Mouse (Mus musculus): ENCODE measurements around the gene Lenep. TPM values are rescaled to one million over a fixed set of nuclear protein-coding genes. Genes with fewer than 3 reads are reported as not detected.
A peak's percentile ranks its signal among the peaks of the same experiment; 100 is the strongest.

The Lenep gene
- total RNA-seq, 2 experiments from 2014 or later, result 0.44 to 1.6 TPM

GRCm38 (mm10) chr3:89392871-89393311 is 9.7 kb downstream of the Lenep start:
- ATAC-seq (ENCODE audit: poor library complexity, severe bottlenecking), result no peak

GRCm38 (mm10) chr3:89391663-89392511 is 10.7 kb downstream of the Lenep start:
- no peak for ATAC-seq (ENCODE audit: poor library complexity, severe bottlenecking)

GRCm38 (mm10) chr3:89390699-89391662 is 11.6 kb downstream of the Lenep start:
- ATAC-seq (ENCODE audit: poor library complexity, severe bottlenecking), result no peak

GRCm38 (mm10) chr3:89390111-89390515 is 12.5 kb downstream of the Lenep start:
- no peak for ATAC-seq (ENCODE audit: poor library complexity, severe bottlenecking)

GRCm38 (mm10) chr3:89388901-89389740 is 13.5 kb downstream of the Lenep start:
- ATAC-seq (ENCODE audit: poor library complexity, severe bottlenecking), result peak; percentile 19; the same call in 1 of the 2 replicates

- peak; percentile 9; the same call in 1 of the 2 replicates for ATAC-seq (ENCODE audit: poor library complexity, severe bottlenecking)
Measured at GRCm38 (mm10) chr3:89388134-89388881, 14.3 kb downstream of the Lenep start.

GRCm38 (mm10) chr3:89387632-89388031 is 15.0 kb downstream of the Lenep start:
- ATAC-seq (ENCODE audit: poor library complexity, severe bottlenecking), result peak; percentile 13; the same call in 1 of the 2 replicates

GRCm38 (mm10) chr3:89386438-89387420 is 15.9 kb downstream of the Lenep start:
- ATAC-seq (ENCODE audit: poor library complexity, severe bottlenecking), result no peak

GRCm38 (mm10) chr3:89385451-89385850 is 17.1 kb downstream of the Lenep start:
- ATAC-seq (ENCODE audit: poor library complexity, severe bottlenecking), result peak; percentile 19; the same call in 1 of the 2 replicates

GRCm38 (mm10) chr3:89384331-89385076 is 18.1 kb downstream of the Lenep start:
- ATAC-seq (ENCODE audit: poor library complexity, severe bottlenecking), result no peak

GRCm38 (mm10) chr3:89383651-89384255 is 18.8 kb downstream of the Lenep start:
- ATAC-seq (ENCODE audit: poor library complexity, severe bottlenecking), result no peak

- ATAC-seq (ENCODE audit: poor library complexity, severe bottlenecking), result no peak
Measured at GRCm38 (mm10) chr3:89382950-89383349, 19.6 kb downstream of the Lenep start.

GRCm38 (mm10) chr3:89382033-89382882 is 20.3 kb downstream of the Lenep start:
- no peak for ATAC-seq (ENCODE audit: poor library complexity, severe bottlenecking)

GRCm38 (mm10) chr3:89381233-89381632 is 21.4 kb downstream of the Lenep start:
- no peak for ATAC-seq (ENCODE audit: poor library complexity, severe bottlenecking)

- ATAC-seq (ENCODE audit: poor library complexity, severe bottlenecking), result no peak
Measured at GRCm38 (mm10) chr3:89380711-89381110, 21.9 kb downstream of the Lenep start.

- ATAC-seq (ENCODE audit: poor library complexity, severe bottlenecking), result no peak
Measured at GRCm38 (mm10) chr3:89380291-89380690, 22.3 kb downstream of the Lenep start.

Measured in megakaryocyte, adult 5-6 weeks (primary cell).